Mouse (Mus musculus) neural tube, embryonic 14.5 days (tissue): ENCODE measurements at regions not wholly inside any gene's neighbourhood (a gene's known extent, or its start where the extent isn't known, plus 50 kb on each side); places are given as distances from the start of the nearest gene placed in this dataset.

Experiments used
- ATAC-seq: fragments of 200-750 bp; cut with Nextera tagmentation; 2 replicates; pipeline ENCODE4 v1.8.0; 2017; ENCODE audit warnings: low read depth, mild to moderate bottlenecking, moderate TSS enrichment, moderate library complexity
- H3K27ac ChIP-seq: fragments of 300-500 bp; sonication (generic); 2 replicates; pipeline ENCODE4 v1.5.1; 2014; ENCODE audit warnings: low read depth, mild to moderate bottlenecking, control low read depth, low read length, moderate library complexity, mixed read lengths
- H3K27me3 ChIP-seq: fragments of 300-500 bp; sonication (generic); 2 replicates; pipeline ENCODE4 v1.6.1; 2014; ENCODE audit warnings: low read length; ENCODE audit not compliant: control insufficient read depth, insufficient read depth
- H3K36me3 ChIP-seq: fragments of 300-500 bp; sonication (generic); 2 replicates; pipeline ENCODE4 v1.6.1; 2014; ENCODE audit warnings: low read length, mixed read lengths; ENCODE audit not compliant: control insufficient read depth, insufficient read depth
- H3K4me1 ChIP-seq: fragments of 300-500 bp; sonication (generic); 2 replicates; pipeline ENCODE4 v1.6.1; 2014; ENCODE audit warnings: low read length; ENCODE audit not compliant: control insufficient read depth, insufficient read depth
- H3K4me2 ChIP-seq: fragments of 300-500 bp; sonication (generic); 2 replicates; pipeline ENCODE4 v1.6.1; 2014; ENCODE audit warnings: mild to moderate bottlenecking, low read depth, low read length, control low read depth
- H3K4me3 ChIP-seq: fragments of 300-500 bp; sonication (generic); 2 replicates; pipeline ENCODE4 v1.5.1; 2014; ENCODE audit warnings: low read depth, low read length, control low read depth, mixed read lengths
- H3K9ac ChIP-seq: fragments of 300-500 bp; sonication (generic); replicated peaks from 2 replicates; pipeline ENCODE4 v1.6.1; 2014; ENCODE audit warnings: low read depth, mild to moderate bottlenecking, control low read depth, low read length, mixed read lengths
- H3K9me3 ChIP-seq: fragments of 300-500 bp; sonication (generic); 2 replicates; pipeline ENCODE4 v1.6.1; 2016; ENCODE audit warnings: low read length; ENCODE audit not compliant: control insufficient read depth
- WGBS: fragments of 180-500 bp; shearing (Covaris S2); extraction: QIAGEN DNeasy Blood & Tissue Kit; methylation state at CpG from one replicate; pipeline ENCODE4 v1.1.7; 2014; 5-methylcytosine and 5-hydroxymethylcytosine counted together

DNA sequence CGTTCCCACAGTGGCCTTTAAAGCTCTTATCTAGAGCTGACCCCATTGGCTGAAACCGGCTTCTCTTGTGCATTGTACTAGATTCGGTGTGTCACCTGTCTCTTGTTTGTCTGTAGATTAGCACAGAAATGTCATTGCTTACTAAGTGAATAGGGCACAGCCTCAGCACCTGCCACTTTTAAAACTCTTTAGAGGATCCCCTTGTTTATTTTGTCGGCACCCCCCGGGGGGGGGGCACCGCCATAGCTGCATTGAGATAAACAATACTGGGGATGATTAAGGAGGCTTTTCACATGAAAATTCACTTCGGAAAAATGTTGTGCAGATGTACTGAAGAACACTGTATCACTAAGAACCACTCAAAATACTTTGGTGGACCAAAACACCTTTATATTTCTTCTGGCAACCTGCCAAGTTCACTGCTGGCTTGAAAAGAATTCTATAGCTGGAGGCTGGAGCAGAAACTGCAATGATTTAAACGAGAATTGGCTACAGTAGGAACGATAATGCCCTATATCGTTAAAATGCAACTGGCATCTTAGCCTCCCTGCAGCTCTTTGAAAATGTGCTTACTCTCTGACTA lies 278.6 kb downstream of the Tox3 start:
- Histone ChIP-seq H3K27me3 (no peaks in the 10 kb centered on the region), H3K4me3 (no peak overlapping the region), H3K4me1 (peaks cover 15% of the 10 kb centered on the region), H3K27ac (peak overlapping the region; percentile 44), H3K9me3 (no peaks in the 10 kb centered on the region), H3K36me3 (no peaks in the 10 kb centered on the region), H3K4me2 (peak overlapping the region; percentile 12; the same call in 1 of the 2 replicates), H3K9ac (no peak overlapping the region)
- 8% methylated on average over 10 of the region's 10 CpGs for WGBS
- peak; percentile 58; the same call in 1 of the 2 replicates for ATAC-seq

DNA sequence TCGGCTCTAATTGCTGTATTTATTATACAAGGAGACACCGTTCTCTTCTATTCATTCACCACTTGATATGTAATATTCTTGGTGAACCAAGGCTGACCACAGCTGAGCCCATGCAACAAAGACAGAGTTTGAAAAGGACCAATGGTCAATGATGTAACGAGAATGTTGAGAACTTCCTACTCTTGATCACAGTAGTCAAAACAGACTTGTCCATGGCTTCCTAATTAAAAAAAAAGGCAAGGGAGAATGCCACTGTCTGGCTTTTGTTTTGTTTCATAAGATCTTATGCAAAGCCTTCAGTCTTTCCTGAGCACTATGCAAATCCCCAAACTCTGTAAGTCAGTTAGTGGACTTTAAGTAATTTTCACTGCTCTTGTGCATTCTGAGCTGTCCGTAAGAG lies 279.7 kb downstream of the Tox3 start:
- Histone ChIP-seq H3K9ac (no peak overlapping the region), H3K27me3 (no peaks in the 10 kb centered on the region), H3K9me3 (no peaks in the 10 kb centered on the region), H3K4me3 (no peak overlapping the region), H3K27ac (no peak overlapping the region), H3K4me1 (peaks cover 15% of the 10 kb centered on the region), H3K36me3 (no peaks in the 10 kb centered on the region), H3K4me2 (no peak overlapping the region)
- WGBS = 87% methylated on average over 4 of the region's 4 CpGs
- no peak for ATAC-seq

DNA sequence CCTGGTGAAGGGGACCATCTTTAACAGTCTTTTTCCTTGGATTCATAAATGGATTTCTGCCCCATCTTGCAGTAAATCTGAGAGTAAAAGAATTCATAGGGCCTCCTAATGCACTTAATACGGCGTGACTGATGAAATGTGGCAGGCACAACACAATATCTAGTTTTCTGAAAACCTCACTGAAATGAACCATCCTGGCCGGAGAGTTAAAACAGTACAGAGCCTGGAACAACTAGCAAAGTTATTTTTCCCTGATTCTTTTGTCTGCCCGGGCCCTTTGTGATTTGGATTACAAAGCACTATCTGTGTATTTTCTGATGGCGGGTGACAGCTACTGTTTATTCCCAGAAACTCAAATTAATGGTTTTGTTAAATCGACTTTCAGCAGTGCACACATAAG lies 283.8 kb downstream of the Tox3 start:
- no peaks in the 10 kb centered on the region for H3K9me3 ChIP-seq
- no peak overlapping the region for H3K4me3 ChIP-seq
- peaks cover 3% of the 10 kb centered on the region for H3K4me1 ChIP-seq
- ATAC-seq = no peak
- H3K27me3 ChIP-seq = no peaks in the 10 kb centered on the region
- H3K4me2 ChIP-seq = no peak overlapping the region
- WGBS = 17% methylated on average over 6 of the region's 6 CpGs
- no peak overlapping the region for H3K27ac ChIP-seq
- H3K36me3 ChIP-seq = no peaks in the 10 kb centered on the region
- H3K9ac ChIP-seq = no peak overlapping the region

DNA sequence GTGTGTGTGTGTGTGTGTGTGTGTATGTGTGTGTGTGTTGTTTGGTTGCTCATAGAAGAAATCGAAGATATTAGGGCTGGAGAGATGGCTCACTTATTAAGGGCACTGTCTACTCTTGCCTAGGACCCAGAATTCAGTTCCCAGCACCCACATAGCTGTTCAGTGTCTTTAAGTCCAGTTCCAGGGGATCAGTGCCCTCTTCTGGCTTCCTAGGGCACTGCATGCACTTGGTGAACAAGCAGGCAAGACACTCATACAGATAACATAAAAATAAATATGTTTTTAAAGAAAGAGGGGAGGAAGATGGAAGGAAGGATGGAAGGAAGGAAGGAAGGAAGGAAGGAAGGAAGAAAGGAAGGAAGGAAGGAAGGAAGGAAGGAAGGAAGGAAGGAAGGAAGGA lies 284.9 kb downstream of the Tox3 start:
- Histone ChIP-seq H3K9me3 (no peaks in the 10 kb centered on the region), H3K4me2 (no peak overlapping the region), H3K27ac (no peak overlapping the region), H3K4me1 (no peaks in the 10 kb centered on the region), H3K27me3 (no peaks in the 10 kb centered on the region), H3K36me3 (no peaks in the 10 kb centered on the region), H3K9ac (no peak overlapping the region), H3K4me3 (no peak overlapping the region)
- no peak for ATAC-seq
- WGBS = 100% methylated on average over 1 of the region's 1 CpGs

DNA sequence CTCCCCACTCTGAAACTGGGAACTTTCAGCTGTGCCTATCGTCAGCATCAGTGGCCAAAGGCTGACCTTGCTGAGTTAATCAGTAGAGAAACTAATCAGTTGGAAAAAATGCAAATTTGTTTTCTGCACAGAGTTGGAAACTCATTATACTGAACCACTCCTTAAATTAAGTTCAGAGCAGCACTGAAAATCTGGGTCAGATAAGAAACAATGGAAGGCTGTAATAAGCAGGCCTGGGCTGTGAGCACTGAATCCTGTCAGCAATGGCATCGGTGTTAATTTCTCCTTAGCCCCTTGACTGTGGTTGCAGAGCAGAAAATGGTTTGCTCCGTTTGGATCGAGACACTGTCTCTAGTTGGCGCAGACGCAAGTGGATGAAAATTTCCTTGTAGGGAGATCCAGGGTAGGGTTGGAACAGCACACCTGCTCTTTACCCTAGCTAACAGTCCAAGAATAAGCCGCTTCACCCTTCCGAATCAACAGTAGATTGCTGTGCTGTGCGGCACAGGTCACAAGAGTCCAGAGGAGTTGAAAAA lies 289.4 kb downstream of the Tox3 start:
- no peak overlapping the region for H3K4me2 ChIP-seq
- H3K36me3 ChIP-seq = no peaks in the 10 kb centered on the region
- H3K27ac ChIP-seq = no peak overlapping the region; the same call in 1 of the 2 replicates
- H3K4me3 ChIP-seq = no peak overlapping the region
- ATAC-seq = no peak
- H3K9me3 ChIP-seq = no peaks in the 10 kb centered on the region
- no peaks in the 10 kb centered on the region for H3K27me3 ChIP-seq
- H3K9ac ChIP-seq = no peak overlapping the region
- 68% methylated on average over 9 of the region's 9 CpGs for WGBS
- no peaks in the 10 kb centered on the region for H3K4me1 ChIP-seq

DNA sequence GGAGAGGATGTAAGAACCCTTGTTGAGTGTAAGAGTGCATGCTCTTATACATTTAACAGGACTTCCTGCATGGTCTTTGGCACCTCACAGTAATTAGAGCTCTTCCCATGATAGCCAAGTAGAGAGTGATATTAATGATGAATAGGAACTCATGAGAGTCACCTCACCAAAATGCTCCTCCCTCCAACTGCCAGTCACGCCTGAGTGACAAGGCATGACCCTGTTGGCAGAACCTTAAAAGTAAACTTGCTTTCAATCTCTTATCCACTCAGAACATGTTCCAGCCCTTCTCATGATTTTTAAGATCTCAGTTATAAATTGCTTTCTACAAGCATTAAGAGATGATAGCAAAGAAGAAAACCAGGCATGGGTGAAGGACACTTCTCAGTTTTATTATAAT lies 291.8 kb downstream of the Tox3 start:
- no peaks in the 10 kb centered on the region for H3K4me1 ChIP-seq
- no peaks in the 10 kb centered on the region for H3K36me3 ChIP-seq
- H3K27ac ChIP-seq = no peak overlapping the region
- no peak for ATAC-seq
- H3K9me3 ChIP-seq = no peaks in the 10 kb centered on the region
- H3K27me3 ChIP-seq = no peaks in the 10 kb centered on the region
- no peak overlapping the region for H3K4me3 ChIP-seq
- H3K9ac ChIP-seq = no peak overlapping the region
- H3K4me2 ChIP-seq = no peak overlapping the region
- WGBS = 80% methylated on average over 1 of the region's 1 CpGs

DNA sequence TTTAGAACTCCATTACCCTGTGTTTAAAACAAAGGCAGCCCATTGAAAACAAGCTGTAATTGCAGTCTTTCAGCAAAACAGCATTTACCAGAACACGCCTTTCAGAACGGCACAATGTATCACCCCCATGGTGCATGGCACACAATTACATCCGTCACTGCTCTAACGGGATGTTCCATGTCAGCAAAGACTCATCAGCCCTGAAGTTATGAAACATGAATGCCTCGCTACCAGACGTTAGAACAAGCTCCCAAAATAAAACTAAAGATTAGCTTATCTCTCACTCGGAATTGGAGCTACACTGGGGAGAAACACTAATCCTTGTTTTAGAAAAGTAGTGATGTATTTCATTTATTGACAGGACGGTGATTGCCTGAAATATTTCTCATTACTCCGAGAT lies 301.4 kb downstream of the Tox3 start:
- no peaks in the 10 kb centered on the region for H3K36me3 ChIP-seq
- 43% methylated on average over 9 of the region's 9 CpGs for WGBS
- H3K4me1 ChIP-seq = no peaks in the 10 kb centered on the region
- H3K4me3 ChIP-seq = no peak overlapping the region
- no peak overlapping the region for H3K4me2 ChIP-seq
- ATAC-seq = no peak
- no peaks in the 10 kb centered on the region for H3K9me3 ChIP-seq
- H3K9ac ChIP-seq = no peak overlapping the region
- no peaks in the 10 kb centered on the region for H3K27me3 ChIP-seq
- H3K27ac ChIP-seq = no peak overlapping the region

DNA sequence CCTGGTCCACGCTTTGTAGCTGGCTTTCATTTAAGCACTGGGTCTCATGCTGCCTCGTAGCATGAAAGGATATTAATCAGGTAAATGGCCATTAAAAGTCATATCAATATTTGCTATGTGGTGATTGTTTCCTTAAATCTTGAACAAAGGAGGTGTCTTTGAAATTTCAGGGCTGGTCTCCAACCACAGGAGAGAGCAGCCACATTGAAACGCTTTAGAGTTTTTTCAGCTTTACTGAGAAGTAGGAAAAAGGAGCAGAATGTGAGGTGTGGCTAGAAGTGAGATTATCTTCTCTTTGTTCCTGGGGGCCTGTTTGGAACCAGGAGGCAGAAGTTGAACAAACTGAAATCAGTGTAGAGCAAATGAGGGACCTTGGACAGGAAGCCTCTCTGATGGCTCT lies 311.7 kb downstream of the Tox3 start:
- Histone ChIP-seq H3K27ac (no peak overlapping the region), H3K27me3 (no peaks in the 10 kb centered on the region), H3K36me3 (no peaks in the 10 kb centered on the region), H3K9me3 (no peaks in the 10 kb centered on the region), H3K9ac (no peak overlapping the region), H3K4me2 (no peak overlapping the region), H3K4me1 (no peaks in the 10 kb centered on the region), H3K4me3 (no peak overlapping the region)
- no peak for ATAC-seq
- 50% methylated on average over 3 of the region's 3 CpGs for WGBS

DNA sequence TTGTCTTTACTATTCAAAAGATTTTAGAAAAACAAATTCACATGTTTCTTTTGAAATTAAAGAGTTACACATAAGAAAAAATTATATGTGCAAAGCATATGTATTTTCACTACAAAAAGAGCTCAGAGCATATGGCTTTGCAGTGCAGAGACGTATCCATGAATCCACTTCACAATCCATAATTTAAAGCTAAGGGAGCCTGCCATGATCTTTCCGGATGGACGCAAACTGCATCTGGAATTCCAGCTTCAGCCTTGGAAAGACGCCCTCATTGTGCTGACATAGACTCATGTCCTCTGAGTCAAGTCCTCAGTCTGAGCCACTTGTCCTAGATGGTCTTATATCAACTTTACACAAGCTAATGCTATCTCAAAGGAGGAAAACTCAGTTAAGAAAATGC lies 315.6 kb downstream of the Tox3 start:
- no peaks in the 10 kb centered on the region for H3K4me1 ChIP-seq
- H3K27me3 ChIP-seq = no peaks in the 10 kb centered on the region
- no peak overlapping the region for H3K4me2 ChIP-seq
- H3K9ac ChIP-seq = no peak overlapping the region
- no peak overlapping the region for H3K4me3 ChIP-seq
- 79% methylated on average over 4 of the region's 4 CpGs for WGBS
- no peaks in the 10 kb centered on the region for H3K9me3 ChIP-seq
- no peak for ATAC-seq
- no peaks in the 10 kb centered on the region for H3K36me3 ChIP-seq
- no peak overlapping the region for H3K27ac ChIP-seq
